Mouse (Mus musculus) embryonic facial prominence, embryonic 10.5 days (tissue): ENCODE results near the gene Klrb1b. TPM values are rescaled to one million over a fixed set of nuclear protein-coding genes. Genes with fewer than 3 reads are reported as not detected.
"Not testable (repeated sequence)": the region's sequence is repeated elsewhere in the genome, so short reads cannot be mapped to it uniquely, and the experiment has no call there.

Source experiments
- DNase-seq: peaks from one replicate; pipeline ENCODE4 v3.0.0-alpha.2; 2017; ENCODE audit warnings: low spot score
- H3K27ac ChIP-seq: fragments of 300-500 bp; sonication (generic); replicated peaks from 2 replicates; pipeline ENCODE4 v1.5.1; 2016; ENCODE audit warnings: mild to moderate bottlenecking
- H3K27me3 ChIP-seq: fragments of 300-500 bp; sonication (generic); replicated peaks from 2 replicates; pipeline ENCODE4 v1.6.1; 2016; ENCODE audit warnings: low read depth, mild to moderate bottlenecking; ENCODE audit not compliant: poor library complexity, severe bottlenecking
- H3K36me3 ChIP-seq: fragments of 300-500 bp; sonication (generic); replicated peaks from 2 replicates; pipeline ENCODE4 v1.6.1; 2016; ENCODE audit warnings: mild to moderate bottlenecking, moderate library complexity
- H3K4me1 ChIP-seq: fragments of 300-500 bp; sonication (generic); 2 replicates; pipeline ENCODE4 v1.6.1; 2016
- H3K4me3 ChIP-seq: fragments of 300-500 bp; sonication (generic); 2 replicates; pipeline ENCODE4 v1.5.1; 2016; ENCODE audit warnings: mild to moderate bottlenecking, moderate library complexity
- H3K9me3 ChIP-seq: fragments of 300-500 bp; sonication (generic); 2 replicates; pipeline ENCODE4 v1.6.1; 2016; ENCODE audit warnings: mild to moderate bottlenecking
- WGBS: fragments of 180-500 bp; shearing (Covaris S2); methylation state at CpG from one replicate; pipeline ENCODE4 v1.1.7; 2016; 5-methylcytosine and 5-hydroxymethylcytosine counted together
- polyA plus RNA-seq: library from polyadenylated mRNA; unstranded; fragments of >200 nt; fragmentation: Nextera tagmentation; extraction: Ambion mirVana; gene quantifications from 2 replicates; pipeline ENCODE4 v1.2.1, GENCODE M21; 2016

Klrb1b gene
- polyA plus RNA-seq, 1 experiment from 2014 or later, result not detected

- WGBS, result 95% methylated on average over 4 of the region's 4 CpGs
- H3K27ac ChIP-seq, result no peak overlapping the region
- DNase-seq, result no peak
- no peaks in the 10 kb centered on the region for H3K9me3 ChIP-seq
- no peaks in the 10 kb centered on the region for H3K36me3 ChIP-seq
- no peaks in the 10 kb centered on the region for H3K27me3 ChIP-seq
- no peak overlapping the region for H3K4me3 ChIP-seq
- H3K4me1 ChIP-seq, result peaks cover 13% of the 10 kb centered on the region
Observed at GRCm38 (mm10) chr6:128847401-128847800, 21.3 kb upstream of the Klrb1b start.

- 70% methylated on average over 7 of the region's 9 CpGs for WGBS
- no peaks in the 10 kb centered on the region for H3K36me3 ChIP-seq
- no peak overlapping the region for H3K4me3 ChIP-seq
- H3K27me3 ChIP-seq, result 0 out of 2 replicates have a peak, but pooled peaks cover 5% of the 10 kb centered on the region
- peaks cover 25% of the 10 kb centered on the region for H3K4me1 ChIP-seq
- H3K27ac ChIP-seq, result no peak overlapping the region
- no peaks in the 10 kb centered on the region for H3K9me3 ChIP-seq
- no peak for DNase-seq
Observed at GRCm38 (mm10) chr6:128845998-128846542, 19.9 kb upstream of the Klrb1b start.

- WGBS, result 25% methylated on average over 7 of the region's 7 CpGs
- Histone ChIP-seq H3K27me3 (0 out of 2 replicates have a peak, but pooled peaks cover 5% of the 10 kb centered on the region), H3K27ac (peak overlapping the region; percentile 41), H3K4me3 (peak overlapping the region; percentile 35), H3K9me3 (no peaks in the 10 kb centered on the region), H3K36me3 (no peaks in the 10 kb centered on the region), H3K4me1 (peaks cover 25% of the 10 kb centered on the region)
- DNase-seq, result peak; percentile 92
Observed at GRCm38 (mm10) chr6:128845319-128845979, 19.3 kb upstream of the Klrb1b start.

- Histone ChIP-seq H3K36me3 (no peaks in the 10 kb centered on the region), H3K4me3 (no peak overlapping the region), H3K27ac (no peak overlapping the region), H3K27me3 (0 out of 2 replicates have a peak, but pooled peaks cover 5% of the 10 kb centered on the region), H3K9me3 (no peaks in the 10 kb centered on the region), H3K4me1 (peaks cover 30% of the 10 kb centered on the region)
- 82% methylated on average over 5 of the region's 5 CpGs for WGBS
- DNase-seq, result no peak
Observed at GRCm38 (mm10) chr6:128844586-128845080, 18.5 kb upstream of the Klrb1b start.

DNA sequence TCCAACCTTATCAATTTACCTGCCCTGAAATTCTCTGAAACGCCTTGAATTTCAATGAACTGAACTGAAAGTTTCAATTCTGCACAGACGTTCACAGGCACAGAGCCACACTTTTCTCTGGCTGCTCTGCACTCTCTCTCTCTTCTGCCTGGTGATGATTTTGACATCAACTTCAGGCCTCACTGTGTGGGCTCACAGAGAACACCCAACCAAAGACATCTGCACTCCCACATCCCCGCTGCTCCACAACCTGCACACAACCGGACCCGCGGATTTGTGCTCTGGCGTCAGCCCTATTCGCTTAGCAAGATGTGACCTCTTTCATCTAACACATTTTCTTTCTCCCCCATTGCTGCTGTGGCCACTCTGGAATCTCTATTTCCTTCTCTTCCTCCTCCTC is 18.0 kb upstream of the Klrb1b start:
- Histone ChIP-seq H3K36me3 (no peaks in the 10 kb centered on the region), H3K27me3 (0 out of 2 replicates have a peak, but pooled peaks cover 5% of the 10 kb centered on the region), H3K27ac (peak overlapping the region; percentile 86; the same call in 1 of the 2 replicates), H3K4me1 (peaks cover 32% of the 10 kb centered on the region), H3K4me3 (peak overlapping the region; percentile 78), H3K9me3 (no peaks in the 10 kb centered on the region)
- DNase-seq, result peak; percentile 18
- 39% methylated on average over 8 of the region's 8 CpGs for WGBS

- H3K27ac ChIP-seq, result peak overlapping the region; percentile 86
- under 1% methylated on average over 22 of the region's 22 CpGs for WGBS
- H3K4me1 ChIP-seq, result peaks cover 32% of the 10 kb centered on the region
- no peaks in the 10 kb centered on the region for H3K36me3 ChIP-seq
- peak; percentile 73 for DNase-seq
- H3K27me3 ChIP-seq, result 0 out of 2 replicates have a peak, but pooled peaks cover 5% of the 10 kb centered on the region
- peak overlapping the region; percentile 78 for H3K4me3 ChIP-seq
- H3K9me3 ChIP-seq, result no peaks in the 10 kb centered on the region
Observed at GRCm38 (mm10) chr6:128843479-128843992, 17.4 kb upstream of the Klrb1b start.

DNA sequence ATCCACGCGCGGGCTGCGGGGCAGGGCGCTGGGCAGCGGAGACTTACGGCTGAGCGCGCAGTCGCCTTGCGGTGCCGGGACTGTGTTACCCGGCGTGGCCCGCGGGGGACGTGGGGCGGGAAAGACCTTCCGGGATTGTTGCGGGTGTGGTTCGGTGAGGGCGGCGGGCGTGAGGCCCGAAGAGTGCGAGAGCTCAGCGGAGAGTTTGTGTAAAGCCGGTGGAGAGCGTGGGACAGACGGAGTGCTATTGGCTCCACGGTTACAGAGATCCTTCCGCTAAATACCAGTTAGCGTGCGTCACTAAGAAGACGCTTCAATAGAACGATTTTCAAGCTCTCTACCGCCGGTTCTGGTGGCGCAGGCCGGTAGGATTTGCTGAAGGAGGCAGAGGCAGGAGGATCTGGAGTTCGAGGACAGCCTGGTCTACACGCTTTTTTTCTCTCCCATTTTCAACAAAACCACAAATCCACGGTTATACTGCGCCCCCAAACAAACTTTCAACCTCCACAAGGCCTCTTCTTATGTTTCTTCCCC is 16.9 kb upstream of the Klrb1b start:
- peak overlapping the region; percentile 87 for H3K27ac ChIP-seq
- H3K9me3 ChIP-seq, result no peaks in the 10 kb centered on the region
- peak; percentile 94 for DNase-seq
- 0 out of 2 replicates have a peak, but pooled peaks cover 5% of the 10 kb centered on the region for H3K27me3 ChIP-seq
- H3K36me3 ChIP-seq, result no peaks in the 10 kb centered on the region
- H3K4me3 ChIP-seq, result peak overlapping the region; percentile 78
- under 1% methylated on average over 44 of the region's 44 CpGs for WGBS
- peaks cover 32% of the 10 kb centered on the region for H3K4me1 ChIP-seq

GRCm38 (mm10) chr6:128842356-128842944 is 16.3 kb upstream of the Klrb1b start:
- H3K27ac ChIP-seq, result peak overlapping the region; percentile 87
- H3K4me1 ChIP-seq, result peaks cover 33% of the 10 kb centered on the region
- peak overlapping the region; percentile 78 for H3K4me3 ChIP-seq
- no peaks in the 10 kb centered on the region for H3K36me3 ChIP-seq
- H3K9me3 ChIP-seq, result no peaks in the 10 kb centered on the region
- DNase-seq, result peak; percentile 57
- WGBS, result under 1% methylated on average over 20 of the region's 20 CpGs
- 0 out of 2 replicates have a peak, but pooled peaks cover 5% of the 10 kb centered on the region for H3K27me3 ChIP-seq

- H3K27me3 ChIP-seq, result 0 out of 2 replicates have a peak, but pooled peaks cover 5% of the 10 kb centered on the region
- no peaks in the 10 kb centered on the region for H3K9me3 ChIP-seq
- peak; percentile 28 for DNase-seq
- no peaks in the 10 kb centered on the region for H3K36me3 ChIP-seq
- peak overlapping the region; percentile 78 for H3K4me3 ChIP-seq
- no peak overlapping the region for H3K27ac ChIP-seq
- peaks cover 36% of the 10 kb centered on the region for H3K4me1 ChIP-seq
- 45% methylated on average over 4 of the region's 4 CpGs for WGBS
Observed at GRCm38 (mm10) chr6:128841327-128842089, 15.4 kb upstream of the Klrb1b start.

- H3K27me3 ChIP-seq, H3K36me3 ChIP-seq, H3K4me3 ChIP-seq, H3K9me3 ChIP-seq, H3K27ac ChIP-seq, DNase-seq: not testable (repeated sequence)
- H3K4me1 ChIP-seq, result peaks cover 36% of the 10 kb centered on the region
- WGBS, result 84% methylated on average over 3 of the region's 3 CpGs
Observed at GRCm38 (mm10) chr6:128840669-128841068, 14.5 kb upstream of the Klrb1b start.

DNA sequence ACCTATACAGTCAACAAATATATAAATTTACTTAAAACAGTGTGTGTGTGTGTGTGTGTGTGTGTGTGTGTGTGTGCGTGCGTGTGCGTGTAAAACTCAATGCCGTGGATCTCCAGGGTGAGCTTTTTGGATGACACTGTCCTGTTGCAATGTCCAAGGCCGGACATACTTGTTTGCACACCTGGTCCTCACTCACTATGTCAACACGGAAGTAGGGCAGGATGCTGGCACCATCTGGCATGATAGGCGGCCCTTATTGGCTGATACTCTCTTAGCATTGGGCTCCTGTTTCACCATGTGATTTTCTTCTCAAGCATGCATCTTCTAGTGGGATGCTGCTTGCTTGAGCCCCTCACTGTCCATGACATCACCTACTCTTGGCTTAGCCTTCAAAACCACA is 13.8 kb upstream of the Klrb1b start:
- 0 out of 2 replicates have a peak, but pooled peaks cover 5% of the 10 kb centered on the region for H3K27me3 ChIP-seq
- no peaks in the 10 kb centered on the region for H3K36me3 ChIP-seq
- H3K27ac ChIP-seq, result no peak overlapping the region
- WGBS, result 75% methylated on average over 7 of the region's 7 CpGs
- peak overlapping the region; percentile 74 for H3K4me3 ChIP-seq
- peak; percentile 35 for DNase-seq
- peaks cover 31% of the 10 kb centered on the region for H3K4me1 ChIP-seq
- no peaks in the 10 kb centered on the region for H3K9me3 ChIP-seq
